Mouse (Mus musculus) mouse trophoblast stem cell (cell line): ENCODE data around the gene Gmpr2.

Experiments
- in situ Hi-C, 2 experiments: fragments of 300-500 bp; cut with MseI, MboI; formaldehyde crosslinking; loops; 2 replicates in 1 of 2; 3 replicates in 1 of 2; pipeline ENCODE4 v1.15.1; 2025

The Gmpr2 gene

GRCm38 (mm10) chr14:55671833-55672740, at the start of gene Gmpr2, which contains the start of gene Nedd8:
Gene Gmpr2 (plus strand): TSS chr14:55671941.
Gene Nedd8 (minus strand): TSS chr14:55672124.
- in situ Hi-C loops, result no loop called here

- in situ Hi-C loops, result no loop called here
These were observed 43.5 kb upstream of the Gmpr2 start for GRCm38 (mm10) chr14:55628077-55628827.

GRCm38 (mm10) chr14:55629312-55629711, 42.4 kb upstream of the Gmpr2 start:
- in situ Hi-C loops, result no loop called here

GRCm38 (mm10) chr14:55634874-55635522, 36.7 kb upstream of the Gmpr2 start:
- in situ Hi-C loops, result no loop called here

GRCm38 (mm10) chr14:55635523-55636007, 36.2 kb upstream of the Gmpr2 start, which contains the start of gene Ipo4:
Gene Ipo4 (minus strand): TSS chr14:55635957.
- in situ Hi-C loops, result no loop called here

- in situ Hi-C loops, result no loop called here
These were observed 33.9 kb upstream of the Gmpr2 start, which contains the start of gene Gm49378 for GRCm38 (mm10) chr14:55637795-55638194. Gene Gm49378 (minus strand): TSS chr14:55637895.

- in situ Hi-C loops, result no loop called here
These were observed 30.9 kb upstream of the Gmpr2 start for GRCm38 (mm10) chr14:55640816-55641215.

GRCm38 (mm10) chr14:55641291-55641690, 30.4 kb upstream of the Gmpr2 start:
- in situ Hi-C loops, result no loop called here

GRCm38 (mm10) chr14:55642679-55643059, 29.1 kb upstream of the Gmpr2 start:
- in situ Hi-C loops, result no loop called here

GRCm38 (mm10) chr14:55643060-55643907, 28.5 kb upstream of the Gmpr2 start, which contains the start of gene Tm9sf1:
Gene Tm9sf1 (minus strand): TSS chr14:55643806.
- in situ Hi-C loops, result no loop called here

- in situ Hi-C loops, result no loop called here
These were observed 27.4 kb upstream of the Gmpr2 start for GRCm38 (mm10) chr14:55644261-55644888.

- in situ Hi-C loops, result no loop called here
These were observed 21.9 kb upstream of the Gmpr2 start, which contains the start of gene Tssk4 for GRCm38 (mm10) chr14:55649884-55650283. Gene Tssk4 (plus strand): TSS chr14:55650184.

- in situ Hi-C loops, result no loop called here
These were observed 20.2 kb upstream of the Gmpr2 start for GRCm38 (mm10) chr14:55651528-55651927.

- in situ Hi-C loops, result no loop called here
These were observed 14.8 kb upstream of the Gmpr2 start for GRCm38 (mm10) chr14:55656935-55657334.

GRCm38 (mm10) chr14:55658011-55658410, 13.7 kb upstream of the Gmpr2 start:
- in situ Hi-C loops, result no loop called here

GRCm38 (mm10) chr14:55659960-55660573, 11.7 kb upstream of the Gmpr2 start, which contains the start of gene Mdp1:
Gene Mdp1 (minus strand): TSS chr14:55660508.
- in situ Hi-C loops, result no loop called here

- in situ Hi-C loops, result no loop called here
These were observed 11.1 kb upstream of the Gmpr2 start for GRCm38 (mm10) chr14:55660636-55661035.

GRCm38 (mm10) chr14:55671486-55671832, 282 bp upstream of the Gmpr2 start:
- in situ Hi-C loops, result no loop called here

- in situ Hi-C loops, result no loop called here
These were observed 960 bp downstream of the Gmpr2 start for GRCm38 (mm10) chr14:55672741-55673060.

- in situ Hi-C loops, result no loop called here
These were observed 5.9 kb downstream of the Gmpr2 start for GRCm38 (mm10) chr14:55677615-55678014.
